Mouse (Mus musculus) midbrain, postnatal 0 days (tissue): ENCODE data around the gene Tbk1. TPM values are rescaled to one million over a fixed set of nuclear protein-coding genes. Genes with fewer than 3 reads are reported as not detected.

Experiments
- ATAC-seq: fragments of 200-750 bp; cut with Nextera tagmentation; 2 replicates; pipeline ENCODE4 v1.8.0; 2017; ENCODE audit warnings: moderate number of reproducible peaks, mild to moderate bottlenecking, moderate TSS enrichment, moderate library complexity; ENCODE audit not compliant: low FRiP score
- DNase-seq: peaks from one replicate; pipeline ENCODE4 v3.0.0-alpha.2; 2015; ENCODE audit warnings: low spot score
- H3K27ac ChIP-seq: fragments of 300-500 bp; sonication (generic); 2 replicates; pipeline ENCODE4 v1.5.1; 2014; ENCODE audit warnings: low read depth, mild to moderate bottlenecking, low read length, mixed read lengths
- H3K27me3 ChIP-seq: fragments of 300-500 bp; sonication (generic); 2 replicates; pipeline ENCODE4 v1.6.1; 2014; ENCODE audit warnings: low read length, control low read depth, mixed read lengths; ENCODE audit not compliant: insufficient read depth
- H3K36me3 ChIP-seq: fragments of 300-500 bp; sonication (generic); 2 replicates; pipeline ENCODE4 v1.6.1; 2014; ENCODE audit warnings: low read length, control low read depth, mixed read lengths; ENCODE audit not compliant: insufficient read depth
- H3K4me1 ChIP-seq: fragments of 300-500 bp; sonication (generic); 2 replicates; pipeline ENCODE4 v1.6.1; 2014; ENCODE audit warnings: mild to moderate bottlenecking, control low read depth, antibody characterized with exemption, low read length, mixed read lengths; ENCODE audit not compliant: insufficient read depth
- H3K4me2 ChIP-seq: fragments of 300-500 bp; sonication (generic); 2 replicates; pipeline ENCODE4 v1.6.1; 2014; ENCODE audit warnings: low read depth, mild to moderate bottlenecking, low read length, mixed read lengths; ENCODE audit not compliant: poor library complexity, severe bottlenecking
- H3K4me3 ChIP-seq: fragments of 300-500 bp; sonication (generic); 2 replicates; pipeline ENCODE4 v1.5.1; 2014; ENCODE audit warnings: low read depth, mild to moderate bottlenecking, low read length, moderate library complexity
- H3K9ac ChIP-seq: fragments of 300-500 bp; sonication (generic); replicated peaks from 2 replicates; pipeline ENCODE4 v1.6.1; 2014; ENCODE audit warnings: mild to moderate bottlenecking, low read length, moderate library complexity, mixed read lengths; ENCODE audit not compliant: poor library complexity, severe bottlenecking
- H3K9me3 ChIP-seq: fragments of 300-500 bp; sonication (generic); 2 replicates; pipeline ENCODE4 v1.6.1; 2016; ENCODE audit warnings: low read length, control low read depth
- CTCF ChIP-seq: IDR thresholded peaks from 2 replicates; pipeline ENCODE4 v1.5.1; 2016; ENCODE audit warnings: antibody characterized with exemption, mild to moderate bottlenecking
- WGBS: fragments of 180-500 bp; shearing (Covaris S2); extraction: QIAGEN DNeasy Blood & Tissue Kit; methylation state at CpG from one replicate; pipeline ENCODE4 v1.1.7; 2014; 5-methylcytosine and 5-hydroxymethylcytosine counted together
- polyA plus RNA-seq: library from polyadenylated mRNA; unstranded; fragments of >200 nt; fragmentation: Nextera tagmentation; extraction: Ambion mirVana; gene quantifications from 2 replicates; pipeline ENCODE4 v1.2.1, GENCODE M21; 2015
- total RNA-seq: library from RNA; depleted of rRNA; stranded (reverse); fragments of >200 nt; gene quantifications from 2 replicates; pipeline ENCODE4 v1.2.3, GENCODE M21; 2014

Gene Tbk1
- total and polyA plus RNA-seq, 2 experiments from 2014 or later: 16.5 to 24.8 TPM

GRCm38 (mm10) chr10:121547162-121547561, 39.4 kb downstream of the Tbk1 start:
- peaks cover 30% of the 10 kb centered on the region for H3K36me3 ChIP-seq
- WGBS: 69% methylated on average over 6 of the region's 6 CpGs
- TF ChIP-seq CTCF: no peak
- H3K9me3 ChIP-seq: no peaks in the 10 kb centered on the region
- no peaks in the 10 kb centered on the region for H3K4me1 ChIP-seq
- no peak for ATAC-seq
- no peaks in the 10 kb centered on the region for H3K27me3 ChIP-seq
- H3K4me2 ChIP-seq: no peak overlapping the region
- DNase-seq: no peak
- no peak overlapping the region for H3K9ac ChIP-seq
- no peak overlapping the region for H3K4me3 ChIP-seq
- H3K27ac ChIP-seq: no peak overlapping the region

GRCm38 (mm10) chr10:121543577-121543976, 43.0 kb downstream of the Tbk1 start:
- peaks cover 5% of the 10 kb centered on the region; the same call in 1 of the 2 replicates for H3K36me3 ChIP-seq
- no peaks in the 10 kb centered on the region for H3K4me1 ChIP-seq
- ATAC-seq (no peak), DNase-seq (no peak)
- H3K27ac ChIP-seq: no peak overlapping the region
- H3K4me3 ChIP-seq: no peak overlapping the region
- no peak overlapping the region for H3K9ac ChIP-seq
- no peak overlapping the region for H3K4me2 ChIP-seq
- H3K27me3 ChIP-seq: no peaks in the 10 kb centered on the region
- WGBS: over 99% methylated on average over 6 of the region's 6 CpGs
- no peak for TF ChIP-seq CTCF
- H3K9me3 ChIP-seq: no peaks in the 10 kb centered on the region

GRCm38 (mm10) chr10:121542156-121542555, 44.4 kb downstream of the Tbk1 start:
- no peak for TF ChIP-seq CTCF
- Histone ChIP-seq H3K9me3 (no peaks in the 10 kb centered on the region), H3K4me3 (no peak overlapping the region), H3K9ac (no peak overlapping the region), H3K27me3 (no peaks in the 10 kb centered on the region), H3K36me3 (peaks cover 5% of the 10 kb centered on the region; the same call in 1 of the 2 replicates), H3K27ac (no peak overlapping the region), H3K4me2 (no peak overlapping the region), H3K4me1 (no peaks in the 10 kb centered on the region)
- no peak for ATAC-seq
- DNase-seq: no peak
- WGBS: 95% methylated on average over 3 of the region's 3 CpGs

GRCm38 (mm10) chr10:121534995-121535394, 51.6 kb downstream of the Tbk1 start:
- no peak overlapping the region for H3K9ac ChIP-seq
- H3K4me1 ChIP-seq: no peaks in the 10 kb centered on the region
- no peak overlapping the region for H3K4me2 ChIP-seq
- H3K36me3 ChIP-seq: no peaks in the 10 kb centered on the region
- H3K27ac ChIP-seq: no peak overlapping the region
- DNase-seq (no peak), ATAC-seq (no peak)
- H3K27me3 ChIP-seq: no peaks in the 10 kb centered on the region
- no peak overlapping the region for H3K4me3 ChIP-seq
- WGBS: 95% methylated on average over 4 of the region's 4 CpGs
- H3K9me3 ChIP-seq: no peaks in the 10 kb centered on the region
- TF ChIP-seq CTCF: no peak

GRCm38 (mm10) chr10:121533137-121533872, 53.3 kb downstream of the Tbk1 start:
- no peak overlapping the region for H3K9ac ChIP-seq
- no peak for ATAC-seq

GRCm38 (mm10) chr10:121531541-121531940, 55.0 kb downstream of the Tbk1 start:
- Histone ChIP-seq H3K27ac (no peak overlapping the region), H3K4me3 (no peak overlapping the region), H3K36me3 (no peaks in the 10 kb centered on the region), H3K4me1 (no peaks in the 10 kb centered on the region), H3K27me3 (no peaks in the 10 kb centered on the region), H3K9ac (no peak overlapping the region), H3K4me2 (no peak overlapping the region), H3K9me3 (no peaks in the 10 kb centered on the region)
- no peak for TF ChIP-seq CTCF
- DNase-seq (no peak), ATAC-seq (no peak)
- 81% methylated on average over 5 of the region's 5 CpGs for WGBS

More at GRCm38 (mm10) chr10:121533137-121533872, 53.3 kb downstream of the Tbk1 start:
- WGBS: 13% methylated on average over 32 of the region's 32 CpGs
- no peaks in the 10 kb centered on the region for H3K36me3 ChIP-seq
- no peaks in the 10 kb centered on the region for H3K9me3 ChIP-seq
- no peaks in the 10 kb centered on the region for H3K27me3 ChIP-seq
- peak overlapping the region; percentile 32 for H3K4me3 ChIP-seq
- H3K4me2 ChIP-seq: peak overlapping the region; percentile 57
- H3K27ac ChIP-seq: no peak overlapping the region
- peak; percentile 68 for TF ChIP-seq CTCF
- no peaks in the 10 kb centered on the region for H3K4me1 ChIP-seq
- DNase-seq: peak; percentile 63
